Mouse (Mus musculus): ENCODE results near the gene Med20. TPM values are rescaled to one million over a fixed set of nuclear protein-coding genes. Genes with fewer than 3 reads are reported as not detected.
A peak's percentile ranks its signal among the peaks of the same experiment; 100 is the strongest.

Gene Med20
- polyA plus RNA-seq, 1 experiment, result 17.0 TPM

- H3K4me1 ChIP-seq (ENCODE audit: control insufficient read depth, insufficient read depth, low read length), result peaks cover 29% of the 10 kb centered on the region
- no peaks in the 10 kb centered on the region for H3K27me3 ChIP-seq (ENCODE audit: control insufficient read depth, insufficient read depth, low read length)
- peak overlapping the region; percentile 82 for H3K4me3 ChIP-seq (ENCODE audit: control insufficient read depth, low read depth, low read length)
- no peaks in the 10 kb centered on the region for H3K36me3 ChIP-seq (ENCODE audit: control insufficient read depth, insufficient read depth, low read length)
- TF ChIP-seq POLR2A (IDR thresholded peaks at IDR 0.05; ENCODE audit: control insufficient read depth, low read depth, low read length) (0 out of 2 replicates have a peak, but pooled peaks have one; percentile 8), CTCF (IDR thresholded peaks at IDR 0.05; ENCODE audit: control insufficient read depth, insufficient read depth, insufficient replicate concordance, low read depth, low read length) (no peak)
- peak overlapping the region; percentile 54 for H3K27ac ChIP-seq (ENCODE audit: control insufficient read depth, insufficient read depth, low read depth, low read length)
These were observed 18.0 kb upstream of the Med20 start for GRCm38 (mm10) chr17:47593215-47593853.

DNA sequence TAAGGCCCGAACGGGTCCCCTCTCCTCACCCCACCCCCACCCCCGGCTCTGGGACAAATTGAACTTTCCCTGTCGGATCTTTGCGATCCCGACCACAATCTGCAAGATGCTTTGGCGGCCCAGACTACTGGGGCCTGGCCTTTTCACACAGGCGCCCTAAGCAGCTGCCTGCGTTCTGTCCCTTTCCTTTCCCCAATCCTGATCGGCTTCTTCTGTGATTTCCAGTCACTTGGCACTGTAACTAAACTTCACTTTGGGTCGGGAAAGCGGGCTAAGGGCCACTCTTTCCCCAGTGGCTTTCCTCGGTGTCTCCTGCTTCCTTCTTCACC lies 17.6 kb upstream of the Med20 start:
- Histone ChIP-seq H3K4me1 (ENCODE audit: control insufficient read depth, insufficient read depth, low read length) (peaks cover 29% of the 10 kb centered on the region), H3K36me3 (ENCODE audit: control insufficient read depth, insufficient read depth, low read length) (no peaks in the 10 kb centered on the region), H3K27ac (ENCODE audit: control insufficient read depth, insufficient read depth, low read depth, low read length) (peak overlapping the region; percentile 65), H3K27me3 (ENCODE audit: control insufficient read depth, insufficient read depth, low read length) (no peaks in the 10 kb centered on the region), H3K4me3 (ENCODE audit: control insufficient read depth, low read depth, low read length) (peak overlapping the region; percentile 82)
- TF ChIP-seq CTCF (IDR thresholded peaks at IDR 0.05; ENCODE audit: control insufficient read depth, insufficient read depth, insufficient replicate concordance, low read depth, low read length), result no peak
- no peak for TF ChIP-seq POLR2A (IDR thresholded peaks at IDR 0.05; ENCODE audit: control insufficient read depth, low read depth, low read length)

- Histone ChIP-seq H3K27me3 (ENCODE audit: control insufficient read depth, insufficient read depth, low read length) (no peaks in the 10 kb centered on the region), H3K27ac (ENCODE audit: control insufficient read depth, insufficient read depth, low read depth, low read length) (peak overlapping the region; percentile 65), H3K4me1 (ENCODE audit: control insufficient read depth, insufficient read depth, low read length) (peaks cover 29% of the 10 kb centered on the region), H3K4me3 (ENCODE audit: control insufficient read depth, low read depth, low read length) (peak overlapping the region; percentile 82), H3K36me3 (ENCODE audit: control insufficient read depth, insufficient read depth, low read length) (no peaks in the 10 kb centered on the region)
- no peak for TF ChIP-seq POLR2A (IDR thresholded peaks at IDR 0.05; ENCODE audit: control insufficient read depth, low read depth, low read length)
- no peak for TF ChIP-seq CTCF (IDR thresholded peaks at IDR 0.05; ENCODE audit: control insufficient read depth, insufficient read depth, insufficient replicate concordance, low read depth, low read length)
These were observed 17.0 kb upstream of the Med20 start for GRCm38 (mm10) chr17:47594183-47594968.

- Histone ChIP-seq H3K4me3 (ENCODE audit: control insufficient read depth, low read depth, low read length) (peak overlapping the region; percentile 81), H3K27ac (ENCODE audit: control insufficient read depth, insufficient read depth, low read depth, low read length) (peak overlapping the region; percentile 57; the same call in 1 of the 2 replicates), H3K27me3 (ENCODE audit: control insufficient read depth, insufficient read depth, low read length) (no peaks in the 10 kb centered on the region), H3K36me3 (ENCODE audit: control insufficient read depth, insufficient read depth, low read length) (no peaks in the 10 kb centered on the region), H3K4me1 (ENCODE audit: control insufficient read depth, insufficient read depth, low read length) (peaks cover 29% of the 10 kb centered on the region)
- TF ChIP-seq POLR2A (IDR thresholded peaks at IDR 0.05; ENCODE audit: control insufficient read depth, low read depth, low read length) (no peak), CTCF (IDR thresholded peaks at IDR 0.05; ENCODE audit: control insufficient read depth, insufficient read depth, insufficient replicate concordance, low read depth, low read length) (no peak)
These were observed 16.5 kb upstream of the Med20 start for GRCm38 (mm10) chr17:47594969-47595247.

- Histone ChIP-seq H3K27me3 (ENCODE audit: control insufficient read depth, insufficient read depth, low read length) (no peaks in the 10 kb centered on the region), H3K4me3 (ENCODE audit: control insufficient read depth, low read depth, low read length) (peak overlapping the region; percentile 81), H3K36me3 (ENCODE audit: control insufficient read depth, insufficient read depth, low read length) (no peaks in the 10 kb centered on the region), H3K27ac (ENCODE audit: control insufficient read depth, insufficient read depth, low read depth, low read length) (peak overlapping the region; percentile 57), H3K4me1 (ENCODE audit: control insufficient read depth, insufficient read depth, low read length) (peaks cover 29% of the 10 kb centered on the region)
- TF ChIP-seq CTCF (IDR thresholded peaks at IDR 0.05; ENCODE audit: control insufficient read depth, insufficient read depth, insufficient replicate concordance, low read depth, low read length) (no peak), POLR2A (IDR thresholded peaks at IDR 0.05; ENCODE audit: control insufficient read depth, low read depth, low read length) (no peak)
These were observed 15.9 kb upstream of the Med20 start for GRCm38 (mm10) chr17:47595248-47596161.

DNA sequence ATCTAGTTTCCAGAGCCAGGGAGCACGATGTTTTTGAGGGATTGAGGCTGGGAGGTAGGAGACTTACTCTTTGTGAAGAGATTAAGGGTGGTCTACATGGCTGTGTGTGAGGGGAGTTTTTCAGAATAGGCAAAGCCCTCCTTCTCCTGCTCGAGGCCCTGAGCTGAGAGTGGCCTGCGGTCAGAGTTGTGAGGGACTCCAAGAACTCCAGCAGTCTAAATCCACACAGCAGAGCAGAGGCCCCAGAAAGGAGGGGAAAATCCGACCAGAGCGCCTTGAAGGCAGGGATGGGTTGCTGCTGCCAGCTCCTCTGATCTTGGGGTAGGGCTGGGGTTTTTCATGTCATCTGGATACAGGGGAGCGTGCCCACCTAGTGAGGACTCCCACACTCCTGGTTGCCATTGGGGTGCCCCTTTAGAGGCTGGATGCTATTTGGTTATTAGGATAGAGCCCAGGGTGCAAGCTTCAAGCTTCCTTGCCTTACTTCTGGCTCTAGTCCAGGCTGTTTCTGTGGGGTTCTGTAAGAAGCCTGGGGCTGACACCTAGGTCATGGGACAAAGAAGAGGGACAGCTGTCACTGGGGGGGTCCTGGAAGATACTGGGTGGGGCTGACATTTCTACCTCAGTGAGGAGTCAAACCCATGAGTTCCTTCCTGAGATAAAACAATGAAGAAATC lies 15.1 kb upstream of the Med20 start:
- H3K4me1 ChIP-seq (ENCODE audit: control insufficient read depth, insufficient read depth, low read length), result peaks cover 29% of the 10 kb centered on the region
- peak overlapping the region; percentile 2; the same call in 1 of the 2 replicates for H3K4me3 ChIP-seq (ENCODE audit: control insufficient read depth, low read depth, low read length)
- no peaks in the 10 kb centered on the region for H3K36me3 ChIP-seq (ENCODE audit: control insufficient read depth, insufficient read depth, low read length)
- no peaks in the 10 kb centered on the region for H3K27me3 ChIP-seq (ENCODE audit: control insufficient read depth, insufficient read depth, low read length)
- H3K27ac ChIP-seq (ENCODE audit: control insufficient read depth, insufficient read depth, low read depth, low read length), result no peak overlapping the region
- no peak for TF ChIP-seq CTCF (IDR thresholded peaks at IDR 0.05; ENCODE audit: control insufficient read depth, insufficient read depth, insufficient replicate concordance, low read depth, low read length)
